Mouse (Mus musculus): ENCODE measurements at regions not wholly inside any gene's neighbourhood (a gene's known extent, or its start where the extent isn't known, plus 50 kb on each side); places are given as distances from the start of the nearest gene placed in this dataset.
A peak's percentile ranks its signal among the peaks of the same experiment; 100 is the strongest.

DNA sequence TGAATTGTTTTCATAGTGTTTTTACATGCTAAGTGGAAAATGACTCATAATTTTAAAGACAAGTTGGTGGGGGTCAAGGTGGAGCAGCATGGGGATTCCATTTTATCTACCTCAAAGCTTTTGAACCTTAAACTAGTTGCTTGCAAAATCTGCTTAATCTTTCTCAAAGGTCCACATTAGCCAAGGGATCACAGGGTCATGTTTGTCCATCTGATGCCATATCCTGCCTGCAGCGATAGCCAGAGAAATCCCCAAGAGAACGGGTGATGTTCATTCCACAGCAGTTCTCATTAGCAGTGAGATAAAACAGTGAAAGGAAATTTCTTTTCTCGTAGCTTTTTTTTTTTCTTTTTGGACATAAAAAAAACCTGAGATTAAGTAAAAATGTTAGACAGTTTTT lies 77.2 kb upstream of the Dcbld2 start:
- DNase-seq (ENCODE audit: low spot score in 2 of 2), result no peak
- intact Hi-C loops (cut with DNase I), result no loop called here

GRCm38 (mm10) chr16:58343921-58344320 lies 64.3 kb upstream of the Dcbld2 start:
- no peak for DNase-seq (ENCODE audit: low spot score in 2 of 2)
- intact Hi-C loops (cut with DNase I), result no loop called here

GRCm38 (mm10) chr16:58349354-58349753 lies 58.9 kb upstream of the Dcbld2 start:
- DNase-seq (ENCODE audit: low spot score in 2 of 2), result no peak
- intact Hi-C loops (cut with DNase I), result no loop called here

DNA sequence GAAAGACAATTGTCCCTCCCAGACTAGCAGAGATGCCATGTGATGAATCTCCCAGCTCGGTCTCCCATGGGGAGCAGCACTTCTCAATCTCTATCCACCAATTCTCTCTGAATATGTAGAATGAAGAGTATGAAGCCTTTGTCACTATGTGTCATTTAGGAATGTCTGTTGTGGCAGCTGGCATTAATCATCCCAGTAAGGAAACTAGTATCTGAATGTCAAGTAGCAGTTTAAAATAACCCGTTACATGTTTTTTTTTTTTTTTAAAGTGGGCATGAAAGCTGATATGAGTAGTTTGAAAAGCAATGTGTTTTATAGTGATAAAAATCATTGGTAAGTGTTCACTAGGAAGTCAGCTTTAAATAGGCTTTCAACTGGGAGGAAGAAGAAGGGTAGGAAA lies 58.4 kb upstream of the Dcbld2 start:
- intact Hi-C loops (cut with DNase I), result no loop called here
- DNase-seq (ENCODE audit: low spot score in 2 of 2), result no peak

DNA sequence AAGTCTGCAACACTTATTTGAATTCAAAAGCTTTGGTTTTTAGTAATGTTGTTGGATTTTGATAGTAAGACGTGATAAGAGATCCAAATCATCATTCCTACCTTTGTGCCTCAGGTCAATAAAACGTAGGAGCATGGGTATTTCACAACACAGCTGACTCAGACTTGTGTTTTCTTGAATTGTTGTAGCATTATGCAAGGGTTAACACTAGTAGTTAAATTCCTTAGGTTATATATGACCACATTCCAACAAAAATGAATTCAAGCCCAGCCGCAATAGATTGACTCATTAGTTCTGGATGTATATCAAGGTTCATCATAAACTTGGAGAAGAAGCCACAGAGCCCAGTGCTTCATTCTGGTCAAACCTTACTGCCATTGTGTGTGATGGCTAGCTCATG lies 56.1 kb upstream of the Dcbld2 start:
- intact Hi-C loops (cut with DNase I), result no loop called here
- no peak for DNase-seq (ENCODE audit: low spot score in 2 of 2)

DNA sequence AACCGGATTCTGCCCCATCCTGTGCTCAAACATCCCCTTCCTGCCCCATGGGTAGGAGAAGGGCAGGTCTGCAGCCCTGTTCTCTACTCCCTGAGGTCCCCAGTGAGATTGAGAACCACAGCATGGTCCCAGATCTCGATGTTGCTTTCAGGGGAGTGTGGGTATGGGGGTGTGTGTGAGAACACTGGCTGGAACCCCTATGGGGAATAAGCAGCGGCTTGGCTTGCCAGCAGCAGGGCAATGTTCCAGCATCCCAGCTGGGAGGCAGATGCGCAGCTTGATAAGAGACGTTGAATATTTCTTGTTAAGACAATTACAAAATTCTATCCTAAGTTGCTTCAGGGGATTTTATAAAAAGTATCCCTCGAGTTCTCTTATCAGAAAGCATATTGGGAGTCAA lies 53.7 kb upstream of the Dcbld2 start:
- intact Hi-C loops (cut with DNase I), result no loop called here
- DNase-seq (ENCODE audit: low spot score in 2 of 2), result peak in 1 of 2 experiments; percentile 18
